Mouse (Mus musculus): ENCODE measurements at regions not wholly inside any gene's neighbourhood (a gene's known extent, or its start where the extent isn't known, plus 50 kb on each side); places are given as distances from the start of the nearest gene placed in this dataset.
A peak's percentile ranks its signal among the peaks of the same experiment; 100 is the strongest.
"Not testable (repeated sequence)": the region's sequence is repeated elsewhere in the genome, so short reads cannot be mapped to it uniquely, and the experiment has no call there.

DNA sequence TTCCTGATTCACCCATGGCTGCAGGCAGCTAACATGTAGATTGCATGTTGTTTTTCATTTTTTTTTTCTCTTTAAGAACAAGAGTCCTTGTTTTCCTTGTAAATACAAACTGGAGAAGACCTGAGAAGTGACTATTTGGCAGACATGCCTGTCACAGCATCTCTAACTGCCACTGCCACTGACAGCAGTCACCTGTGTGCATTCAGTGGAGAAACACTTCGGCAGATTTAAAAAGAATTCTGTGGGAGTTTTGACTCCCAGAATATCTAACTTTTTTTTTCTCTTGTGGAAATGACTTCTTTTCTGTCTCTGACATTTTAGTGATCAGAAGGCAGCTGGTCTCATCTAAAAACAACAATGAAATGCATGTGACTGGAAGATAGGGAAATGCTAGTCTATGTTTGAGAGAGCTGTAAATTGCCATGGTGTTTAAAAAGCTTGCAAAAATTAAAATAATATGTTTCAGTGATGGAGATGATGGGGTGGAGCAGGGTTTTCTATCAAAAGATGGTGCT, 526.0 kb upstream of the Agtr1b start:
- DNase-seq = no peak

- DNase-seq = no peak
Measured at GRCm38 (mm10) chr3:20864241-20864640, 497.3 kb upstream of the Agtr1b start.

- DNase-seq = no peak
Measured at GRCm38 (mm10) chr3:20831038-20831437, 464.1 kb upstream of the Agtr1b start.

DNA sequence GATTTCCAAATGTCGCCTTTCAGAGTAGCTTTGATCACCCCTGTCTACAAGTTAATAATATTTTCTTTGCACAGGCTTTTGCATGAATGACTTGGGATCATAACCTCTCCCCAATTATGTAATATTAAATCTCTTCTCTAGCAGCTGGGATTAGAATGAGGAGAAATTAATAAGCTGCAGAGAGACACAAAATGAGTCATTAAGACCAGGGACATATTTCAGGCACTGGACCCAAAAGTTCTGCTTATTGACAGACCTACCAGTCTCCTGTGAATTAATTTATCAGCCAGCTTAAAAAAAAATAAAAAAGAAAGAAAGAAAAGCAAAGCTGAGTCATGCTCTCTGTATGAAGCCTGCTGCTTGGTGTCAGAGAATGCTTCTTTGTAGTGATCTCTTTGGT, 462.4 kb upstream of the Agtr1b start:
- no peak for DNase-seq

DNA sequence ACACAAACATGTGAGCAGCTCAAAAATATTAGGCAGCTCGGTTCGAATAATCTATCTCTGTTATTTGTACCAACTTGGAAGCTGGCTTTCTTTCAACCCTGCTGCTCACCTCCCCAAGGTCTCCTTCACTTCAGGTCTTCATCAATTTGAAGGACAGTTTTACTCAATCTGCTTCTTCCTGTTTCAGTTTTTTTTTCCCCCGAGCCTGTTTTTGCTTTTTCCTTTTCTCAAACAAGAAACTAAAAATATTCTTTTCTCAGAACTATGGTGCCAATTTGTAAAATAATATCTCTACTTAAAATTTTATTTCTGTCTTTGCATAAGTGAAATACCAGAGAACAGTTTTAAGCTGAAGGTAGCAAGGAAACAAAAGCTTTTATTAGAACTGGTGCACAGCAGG, 461.8 kb upstream of the Agtr1b start:
- no peak for DNase-seq

GRCm38 (mm10) chr3:20825661-20826334, 458.8 kb upstream of the Agtr1b start:
- DNase-seq = no peak

GRCm38 (mm10) chr3:20822226-20822625, 455.2 kb upstream of the Agtr1b start:
- DNase-seq = no peak

GRCm38 (mm10) chr3:20821712-20822111, 454.7 kb upstream of the Agtr1b start:
- no peak for DNase-seq

- no peak for DNase-seq
Measured at GRCm38 (mm10) chr3:20820047-20820446, 453.1 kb upstream of the Agtr1b start.

- no peak for DNase-seq
Measured at GRCm38 (mm10) chr3:20819586-20819985, 452.6 kb upstream of the Agtr1b start.

- no peak for DNase-seq
Measured at GRCm38 (mm10) chr3:20816613-20817012, 449.6 kb upstream of the Agtr1b start.

DNA sequence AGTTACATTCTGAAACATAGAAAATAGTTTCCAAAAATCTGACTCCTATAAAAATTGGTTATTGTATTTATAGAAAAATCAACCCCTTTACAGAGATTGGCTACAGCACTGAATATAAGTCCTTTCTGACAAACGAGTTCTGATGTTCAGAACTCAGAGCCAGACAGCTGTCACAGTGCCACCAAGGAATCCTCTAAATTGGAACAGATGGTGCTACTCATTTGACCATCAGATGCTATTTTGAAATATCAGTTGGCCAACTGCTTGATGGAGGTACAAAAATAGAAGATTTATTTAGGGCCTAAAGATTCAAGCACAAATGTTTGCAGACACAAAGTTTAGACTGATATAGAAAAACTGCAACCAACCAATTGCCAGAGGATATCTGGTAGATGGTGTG, 427.3 kb upstream of the Agtr1b start:
- peak; percentile 6 for DNase-seq

DNA sequence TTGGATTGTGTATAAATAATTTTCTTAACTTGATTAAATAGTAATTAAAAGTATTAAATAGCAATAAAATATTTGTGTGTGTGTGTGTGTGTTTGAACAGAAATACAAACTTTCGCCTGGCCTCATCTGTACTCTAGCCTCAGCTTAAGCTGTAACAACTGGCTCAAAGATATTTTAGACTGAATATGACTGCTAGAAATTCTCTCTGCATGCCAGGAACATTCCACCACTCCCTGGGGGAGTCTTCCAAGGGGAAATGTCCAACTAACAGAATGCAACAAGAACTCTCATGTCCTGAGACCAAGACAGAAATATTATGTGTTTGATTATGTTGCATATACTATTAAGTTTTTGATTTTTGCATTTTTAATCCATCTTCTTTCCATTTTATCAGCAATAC, 425.5 kb upstream of the Agtr1b start:
- DNase-seq = no peak

DNA sequence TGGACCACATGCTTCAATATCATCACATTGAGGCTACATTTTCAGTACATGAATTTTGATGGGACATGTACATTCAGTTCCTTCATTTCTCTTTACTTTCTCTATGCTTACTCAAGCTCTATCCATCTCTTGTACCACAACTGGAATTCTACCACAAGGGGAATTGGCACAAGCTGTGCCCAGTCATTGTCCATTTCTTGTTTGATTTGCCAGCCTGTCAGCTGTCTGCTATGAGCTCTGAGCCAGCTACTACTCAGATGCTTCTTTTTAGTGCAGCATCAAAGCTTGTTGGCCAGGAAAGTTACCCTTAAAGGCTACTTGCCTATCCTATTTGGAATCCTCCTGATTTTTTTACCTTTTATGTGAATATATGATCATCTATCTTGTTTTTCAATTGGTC, 410.9 kb upstream of the Agtr1b start:
- DNase-seq = no peak

GRCm38 (mm10) chr3:20776964-20777304, 410.0 kb upstream of the Agtr1b start:
- no peak for DNase-seq

GRCm38 (mm10) chr3:20776128-20776963, 409.4 kb upstream of the Agtr1b start:
- peak; percentile 19 for DNase-seq

DNA sequence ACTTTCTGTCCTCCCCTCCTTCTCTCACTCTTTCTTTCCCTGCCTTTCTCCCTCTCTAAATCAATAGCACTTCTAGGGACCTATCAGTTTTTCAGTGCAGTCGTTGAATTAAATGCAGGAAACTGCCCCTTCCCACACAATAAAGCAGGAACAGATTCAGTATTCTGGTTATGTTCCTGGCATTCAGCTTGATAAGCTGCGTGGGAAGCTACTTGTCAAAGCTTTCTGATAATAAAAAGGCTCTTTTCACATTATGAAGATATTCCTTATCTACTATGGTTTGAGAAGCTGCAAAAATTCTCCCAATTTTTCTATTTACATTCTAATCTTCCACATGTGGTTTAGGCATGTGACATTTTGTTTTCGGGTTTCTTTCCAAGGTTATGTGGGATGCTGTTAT, 367.3 kb upstream of the Agtr1b start:
- no peak for DNase-seq

GRCm38 (mm10) chr3:20732005-20732404, 365.0 kb upstream of the Agtr1b start:
- DNase-seq = no peak

- DNase-seq = no peak
Measured at GRCm38 (mm10) chr3:20730481-20730880, 363.5 kb upstream of the Agtr1b start.

DNA sequence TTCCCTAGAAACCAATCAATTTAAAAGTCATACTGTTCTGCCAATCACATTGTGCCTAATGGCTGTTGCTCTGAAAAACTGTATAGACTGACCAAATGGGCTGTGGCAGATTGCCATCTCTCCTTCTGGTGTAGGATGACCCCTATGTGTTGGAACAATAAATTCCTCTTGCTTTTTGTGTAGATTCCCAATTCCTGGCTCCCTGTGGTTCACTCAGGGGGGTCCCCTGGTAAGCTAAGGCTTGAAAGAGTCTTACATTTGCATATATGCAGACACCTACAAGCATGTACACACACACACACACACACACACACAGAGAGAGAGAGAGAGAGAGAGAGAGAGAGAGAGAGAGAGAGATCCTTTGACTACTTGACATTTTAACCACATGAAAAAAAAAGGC, 362.8 kb upstream of the Agtr1b start:
- not testable (repeated sequence) for DNase-seq

- no peak for DNase-seq
Measured at GRCm38 (mm10) chr3:20714671-20715070, 347.7 kb upstream of the Agtr1b start.

DNA sequence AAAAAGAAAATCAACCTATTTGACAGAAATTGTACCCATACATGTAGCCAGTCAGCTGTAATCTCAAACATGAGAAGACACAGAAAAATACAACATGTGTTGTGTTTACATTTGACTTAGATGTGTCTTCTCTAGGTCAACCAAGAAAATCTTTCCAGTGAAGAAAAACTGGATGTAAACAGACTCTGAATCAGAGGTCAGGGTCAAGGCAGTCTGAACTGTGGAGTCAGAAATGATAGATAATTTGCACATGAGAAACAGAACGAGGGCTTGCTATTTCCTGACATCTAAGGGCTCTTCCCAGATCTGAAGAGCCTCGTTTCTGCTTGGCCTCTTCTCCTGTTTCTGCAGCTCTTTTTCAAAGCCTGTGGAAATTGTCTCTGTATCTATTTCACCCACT, 342.7 kb upstream of the Agtr1b start:
- no peak for DNase-seq

DNA sequence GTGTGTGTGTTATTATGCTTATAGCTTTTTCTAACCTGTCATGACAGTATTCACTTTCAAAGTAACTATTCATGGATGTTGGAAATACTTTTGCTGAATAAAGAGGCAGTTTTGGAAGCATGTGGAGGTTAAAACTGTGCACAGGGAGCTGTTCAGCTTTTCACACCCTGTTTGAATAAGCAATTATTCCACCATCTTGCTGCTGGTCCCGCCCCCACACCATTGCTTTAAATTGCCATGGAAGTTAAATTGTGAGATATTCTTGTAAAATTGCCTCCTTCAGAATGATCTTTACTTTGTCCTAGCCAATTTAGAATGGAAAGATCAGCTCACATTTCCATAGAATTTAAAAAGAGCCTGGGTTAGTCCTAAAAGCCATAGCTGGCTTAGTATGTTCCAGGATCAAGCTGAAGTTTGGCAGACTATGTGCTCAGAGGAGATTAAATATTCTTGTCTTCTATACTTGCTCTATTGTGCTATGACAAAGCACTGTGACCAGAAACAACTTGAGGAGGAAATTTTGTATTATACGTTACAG, 328.4 kb upstream of the Agtr1b start:
- no peak for DNase-seq

DNA sequence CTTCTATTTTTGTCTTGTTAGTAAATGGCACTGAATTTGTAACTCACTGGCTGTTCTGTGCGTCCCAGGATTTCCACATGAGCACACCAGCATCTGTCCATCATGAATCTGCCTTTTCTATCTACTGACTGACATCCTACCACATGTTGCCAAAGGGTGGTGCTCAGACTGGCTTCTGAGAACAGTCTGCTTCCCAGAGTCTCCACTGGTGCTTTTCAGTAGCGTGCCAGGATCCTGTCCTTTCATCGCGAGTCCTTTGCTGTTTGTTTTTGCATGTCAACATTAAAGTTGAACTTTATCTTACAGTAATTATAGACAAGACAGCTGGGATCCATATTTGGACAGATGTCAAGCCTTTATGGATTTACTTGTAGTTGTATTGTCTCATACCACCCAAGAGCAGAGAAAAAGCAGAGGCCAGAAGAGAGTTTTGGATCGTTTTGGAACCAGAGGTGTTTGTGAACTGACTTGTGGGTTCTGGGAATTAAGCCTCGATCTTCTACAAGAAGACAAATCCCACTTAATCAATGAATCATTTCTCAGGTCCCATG, 314.0 kb upstream of the Agtr1b start:
- DNase-seq = no peak
